Mouse (Mus musculus): ENCODE measurements around the gene C2cd3.

DNA sequence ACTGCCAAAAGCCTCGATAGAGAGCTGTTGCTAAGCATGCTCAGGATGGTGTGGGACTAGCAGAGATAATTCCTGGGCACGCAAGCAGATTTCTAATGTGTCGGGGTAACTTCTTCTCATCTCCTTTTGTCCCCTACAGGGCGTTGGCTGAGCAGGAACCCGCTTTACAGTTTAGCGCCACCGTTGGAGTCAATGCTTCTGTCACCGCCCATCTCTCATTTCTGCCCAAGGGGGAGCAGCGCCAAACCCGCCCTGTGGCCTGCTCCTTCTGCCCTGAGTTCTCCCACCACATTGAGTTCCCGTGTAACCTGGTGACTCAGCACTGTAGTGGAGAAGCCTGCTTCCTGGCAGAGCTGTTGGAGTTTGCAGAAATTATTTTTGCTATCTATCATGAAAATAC lies 57.9 kb downstream of the C2cd3 start:
- TF ChIP-seq CTCF (IDR thresholded peaks at IDR 0.05) (no peak), EP300 (IDR thresholded peaks at IDR 0.05) (no peak)

All from lung, postnatal 0 days (tissue).